Mouse (Mus musculus) MEL (cell line): ENCODE measurements at regions not wholly inside any gene's neighbourhood (a gene's known extent, or its start where the extent isn't known, plus 50 kb on each side); places are given as distances from the start of the nearest gene placed in this dataset.
"Not testable (repeated sequence)": the region's sequence is repeated elsewhere in the genome, so short reads cannot be mapped to it uniquely, and the experiment has no call there.

Experiments used
- CHD2 ChIP-seq: IDR thresholded peaks from 2 replicates; pipeline ENCODE4 v1.6.1; 2011; ENCODE audit warnings: low read length, improper control_type of control experiment
- CTCF ChIP-seq, 3 experiments: IDR thresholded peaks in 2 of 3; conservative IDR thresholded peaks in 1 of 3; 2 replicates each; pipeline ENCODE4 v1.5.1; 2011 to 2012; ENCODE audit warnings: low read length in 3 of 3, low read depth in 2 of 3, mild to moderate bottlenecking in 2 of 3, improper control_type of control experiment in 1 of 3, inconsistent platforms in 1 of 3, mixed read lengths in 1 of 3, moderate library complexity in 1 of 3; ENCODE audit not compliant: control insufficient read depth in 1 of 3, insufficient read depth in 1 of 3, poor library complexity in 1 of 3, severe bottlenecking in 1 of 3
- EP300 ChIP-seq, 2 experiments: IDR thresholded peaks; 2 replicates each; pipeline ENCODE4 v1.6.1; 2011; ENCODE audit warnings: improper control_type of control experiment in 2 of 2, low read length in 2 of 2, low read depth in 1 of 2, mild to moderate bottlenecking in 1 of 2
- ETS1 ChIP-seq: IDR thresholded peaks from 2 replicates; pipeline ENCODE4 v1.6.1; 2012; ENCODE audit warnings: low read depth, mild to moderate bottlenecking, inconsistent platforms, low read length, improper control_type of control experiment, moderate library complexity
- GATA1 ChIP-seq: IDR thresholded peaks from 2 replicates; pipeline ENCODE4 v1.6.1; 2011; ENCODE audit warnings: low read depth, low read length, improper control_type of control experiment
- MAX ChIP-seq: IDR thresholded peaks from 2 replicates; pipeline ENCODE4 v1.6.1; 2011; ENCODE audit warnings: low read length, improper control_type of control experiment
- MXI1 ChIP-seq: IDR thresholded peaks from 2 replicates; pipeline ENCODE4 v1.6.1; 2011; ENCODE audit warnings: mild to moderate bottlenecking, low read depth, low read length, improper control_type of control experiment
- NRF1 ChIP-seq: IDR thresholded peaks from 2 replicates; pipeline ENCODE4 v1.6.1; 2014; ENCODE audit warnings: low read depth, mild to moderate bottlenecking, inconsistent platforms, low read length, improper control_type of control experiment, moderate library complexity; ENCODE audit not compliant: poor library complexity, insufficient read depth, severe bottlenecking
- POLR2A ChIP-seq, 2 experiments: IDR thresholded peaks; 2 replicates each; pipeline ENCODE4 v1.6.1; 2011 to 2012; ENCODE audit warnings: low read length in 2 of 2, mild to moderate bottlenecking in 2 of 2, control low read depth in 1 of 2, improper control_type of control experiment in 1 of 2, low read depth in 1 of 2, moderate library complexity in 1 of 2; ENCODE audit not compliant: control insufficient read depth in 1 of 2, insufficient read depth in 1 of 2, poor library complexity in 1 of 2
- POLR2AphosphoS5 ChIP-seq: IDR thresholded peaks from 2 replicates; pipeline ENCODE4 v1.6.1; 2012; ENCODE audit warnings: low read depth, borderline replicate concordance, mild to moderate bottlenecking, inconsistent platforms, low read length, moderate library complexity, mixed read lengths
- UBTF ChIP-seq: IDR thresholded peaks from 2 replicates; pipeline ENCODE4 v1.6.1; 2012; ENCODE audit warnings: low read depth, mild to moderate bottlenecking, inconsistent platforms, low read length, improper control_type of control experiment, moderate library complexity, borderline replicate concordance; ENCODE audit not compliant: insufficient read depth

DNA sequence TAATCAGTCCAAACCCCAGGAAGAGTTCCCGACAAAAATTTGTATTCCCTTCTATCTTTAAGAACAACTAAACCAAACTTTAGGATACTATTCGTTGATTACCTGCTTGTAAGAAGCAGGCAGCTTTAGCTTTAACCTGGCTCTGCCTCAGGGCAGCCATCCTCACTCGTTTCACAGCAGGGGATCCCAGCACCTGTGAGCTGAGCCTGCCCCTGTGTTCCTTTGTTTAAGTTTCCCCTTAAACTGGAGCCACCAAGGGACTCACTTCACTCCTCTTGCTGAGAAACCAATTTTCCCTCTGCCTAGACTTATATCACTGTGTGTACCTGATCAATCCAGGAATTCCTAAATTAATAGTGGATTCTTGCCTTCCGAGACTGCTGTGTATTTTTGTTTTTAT lies 65.1 kb upstream of the Vmn1r3 start:
- TF ChIP-seq ETS1; MAX; CTCF (IDR thresholded peaks at IDR 0.05 in 2 of 3, conservative IDR thresholded peaks at IDR 0.05 in 1 of 3; ENCODE audit: control insufficient read depth in 1 of 3, insufficient read depth in 1 of 3, low read depth in 2 of 3, low read length in 3 of 3, poor library complexity in 1 of 3, severe bottlenecking in 1 of 3); CHD2; GATA1; POLR2A (IDR thresholded peaks at IDR 0.05; ENCODE audit: control insufficient read depth in 1 of 2, insufficient read depth in 1 of 2, low read depth in 1 of 2, low read length in 2 of 2, poor library complexity in 1 of 2); NRF1; UBTF; EP300 (IDR thresholded peaks at IDR 0.05; ENCODE audit: low read depth in 1 of 2, low read length in 2 of 2); POLR2AphosphoS5; MXI1: not testable (repeated sequence)
